Mouse (Mus musculus): ENCODE data around the gene Polr2e. TPM values are rescaled to one million over a fixed set of nuclear protein-coding genes. Genes with fewer than 3 reads are reported as not detected.
"Not testable (repeated sequence)": the region's sequence is repeated elsewhere in the genome, so short reads cannot be mapped to it uniquely, and the experiment has no call there.

The Polr2e gene
- total RNA-seq, 2 experiments from 2014 or later: 64.1 to 66.0 TPM

- intact Hi-C loops (cut with DNase I): loop anchor here (5.0 kb wide), 1 partner anchor 38 kb away; no protein-coding TSS in a partner anchor
- no peak for DNase-seq (ENCODE audit: extremely low spot score in 1 of 2, low spot score in 2 of 2)
These were observed 24.5 kb upstream of the Polr2e start for GRCm38 (mm10) chr10:80063877-80064650.

DNA sequence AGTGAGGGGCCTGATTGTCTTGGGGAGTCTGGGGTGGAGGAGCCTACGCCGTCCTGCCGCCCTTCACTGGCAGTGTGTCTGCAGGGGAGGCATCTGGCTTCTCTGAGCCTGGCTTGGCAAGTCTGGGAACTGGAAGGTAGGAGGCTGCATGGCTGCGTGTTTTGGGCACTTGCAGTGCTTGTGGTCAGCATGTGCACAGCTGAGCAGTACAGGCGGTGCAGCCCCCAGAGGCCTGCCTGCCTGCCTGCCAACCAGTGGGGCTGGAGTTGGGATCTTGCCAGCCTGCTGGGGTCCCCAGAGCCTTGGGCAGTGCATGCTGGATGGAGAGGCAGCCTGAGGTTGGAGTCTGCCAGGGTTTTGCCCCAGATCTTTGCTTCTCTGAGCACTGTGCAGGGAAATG is 23.5 kb upstream of the Polr2e start:
- DNase-seq (ENCODE audit: extremely low spot score in 1 of 2, low spot score in 2 of 2): peak in 1 of 2 experiments; percentile 69
- intact Hi-C loops (cut with DNase I): loop anchor here (5.0 kb wide), 1 partner anchor 39 kb away; no protein-coding TSS in a partner anchor

GRCm38 (mm10) chr10:80057683-80058326 is 18.2 kb upstream of the Polr2e start:
- intact Hi-C loops (cut with DNase I): no loop called here
- DNase-seq (ENCODE audit: extremely low spot score in 1 of 2, low spot score in 2 of 2): no peak

- DNase-seq (ENCODE audit: extremely low spot score in 1 of 2, low spot score in 2 of 2): no peak
- intact Hi-C loops (cut with DNase I): no loop called here
These were observed 17.5 kb upstream of the Polr2e start for GRCm38 (mm10) chr10:80056976-80057682.

DNA sequence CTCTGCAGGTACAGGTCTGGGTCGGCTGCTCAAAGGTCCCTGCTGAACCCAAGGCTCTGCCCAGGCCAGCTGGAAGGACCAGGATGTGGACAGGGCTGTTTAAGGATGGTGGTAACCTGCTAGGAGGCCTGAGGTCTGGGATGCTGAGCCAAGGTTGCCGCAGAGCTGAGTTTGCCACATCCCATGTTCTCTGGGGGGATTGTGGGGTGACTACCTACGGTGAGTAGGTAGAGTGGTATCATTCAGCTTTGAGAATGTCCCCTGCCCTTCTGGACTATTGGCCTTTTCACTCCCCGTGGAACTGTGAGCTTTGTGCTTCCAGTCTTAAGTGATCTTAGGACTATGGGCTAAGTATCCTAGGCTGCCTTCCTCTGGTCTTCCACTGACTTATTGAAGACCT is 16.9 kb upstream of the Polr2e start:
- DNase-seq (ENCODE audit: extremely low spot score in 1 of 2, low spot score in 2 of 2): no peak
- intact Hi-C loops (cut with DNase I): no loop called here

- DNase-seq (ENCODE audit: extremely low spot score in 1 of 2, low spot score in 2 of 2): no peak
- intact Hi-C loops (cut with DNase I): no loop called here
These were observed 16.3 kb upstream of the Polr2e start for GRCm38 (mm10) chr10:80055891-80056290.

DNA sequence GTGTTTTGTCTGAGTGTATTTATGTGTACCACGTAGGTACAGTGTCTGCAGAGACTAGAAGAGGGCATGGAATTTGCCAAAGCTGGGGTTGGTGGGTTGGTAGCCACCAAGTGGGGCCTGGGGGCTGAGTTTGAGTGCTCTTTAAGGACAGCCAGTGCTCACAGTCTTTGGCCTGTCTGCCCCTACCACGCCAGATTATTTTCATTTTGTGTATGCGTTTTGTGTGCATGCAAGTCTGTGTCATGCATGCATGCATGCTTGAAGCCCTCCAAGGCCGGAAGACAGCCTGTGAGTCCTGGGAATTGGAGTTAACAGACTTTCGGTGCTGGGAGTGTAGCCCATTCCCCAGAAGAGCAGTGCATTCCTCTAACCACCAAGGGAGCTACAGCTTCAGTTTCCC is 15.8 kb upstream of the Polr2e start:
- intact Hi-C loops (cut with DNase I): no loop called here
- DNase-seq (ENCODE audit: extremely low spot score in 1 of 2, low spot score in 2 of 2): no peak

GRCm38 (mm10) chr10:80054911-80055310 is 15.3 kb upstream of the Polr2e start:
- not testable (repeated sequence) for DNase-seq (ENCODE audit: extremely low spot score in 1 of 2, low spot score in 2 of 2)
- intact Hi-C loops (cut with DNase I): loop anchor here (5.0 kb wide), 1 partner anchor 62 kb away; the partner anchor contains the start of gene Stk11

GRCm38 (mm10) chr10:80053831-80054815 is 14.5 kb upstream of the Polr2e start:
- DNase-seq (ENCODE audit: extremely low spot score in 1 of 2, low spot score in 2 of 2): peak in 1 of 2 experiments; percentile 83
- intact Hi-C loops (cut with DNase I): loop anchor here (5.0 kb wide), 1 partner anchor 63 kb away; the partner anchor contains the start of gene Stk11

GRCm38 (mm10) chr10:80053259-80053780 is 13.7 kb upstream of the Polr2e start:
- intact Hi-C loops (cut with DNase I): loop anchor here (5.0 kb wide), 1 partner anchor 64 kb away; the partner anchor contains the start of gene Stk11
- DNase-seq (ENCODE audit: extremely low spot score in 1 of 2, low spot score in 2 of 2): peak; percentile 100

GRCm38 (mm10) chr10:80052374-80052764 is 12.8 kb upstream of the Polr2e start:
- no peak for DNase-seq (ENCODE audit: extremely low spot score in 1 of 2, low spot score in 2 of 2)
- intact Hi-C loops (cut with DNase I): loop anchor here (5.0 kb wide), 1 partner anchor 65 kb away; the partner anchor contains the start of gene Stk11

- DNase-seq (ENCODE audit: extremely low spot score in 1 of 2, low spot score in 2 of 2): peak in 1 of 2 experiments; percentile 79
- intact Hi-C loops (cut with DNase I): loop anchor here (5.0 kb wide), 1 partner anchor 66 kb away; the partner anchor contains the start of gene Stk11
These were observed 12.2 kb upstream of the Polr2e start for GRCm38 (mm10) chr10:80051618-80052373.

DNA sequence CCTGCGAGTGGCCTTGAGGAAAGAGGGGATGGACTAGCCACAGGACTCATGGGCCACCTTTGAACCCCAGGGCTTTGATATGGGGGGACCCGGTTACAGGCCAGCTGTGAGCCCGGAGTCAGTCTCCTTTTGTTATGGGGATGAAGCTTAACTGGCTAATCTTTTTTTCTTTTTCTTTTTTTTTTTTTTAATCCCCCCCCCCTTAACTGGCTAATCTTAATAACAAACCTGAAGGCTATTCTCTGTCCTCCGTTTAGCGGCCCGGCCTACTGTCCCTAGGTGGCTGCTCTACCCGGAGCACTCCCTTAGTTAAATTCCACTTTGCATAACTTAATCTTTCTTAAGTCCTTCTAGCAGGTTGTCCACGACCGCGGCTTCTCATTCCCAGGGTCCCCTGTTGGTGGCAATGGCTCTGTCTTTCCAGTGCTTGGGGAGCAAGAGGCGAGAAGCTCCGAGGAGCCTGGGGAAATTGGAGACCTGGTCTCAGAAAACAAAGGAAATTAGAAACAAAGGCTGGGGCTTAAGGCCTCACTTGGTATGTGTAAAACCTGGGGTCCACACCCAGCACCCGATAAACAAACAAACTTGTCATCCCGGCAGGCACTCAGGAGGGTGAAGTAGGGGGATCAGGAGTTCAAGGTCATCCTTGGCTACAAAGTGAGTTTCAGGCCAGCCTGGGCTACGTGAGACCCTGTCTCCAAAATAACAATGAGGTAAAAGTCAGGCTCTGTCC is 11.5 kb upstream of the Polr2e start:
- no peak for DNase-seq (ENCODE audit: extremely low spot score in 1 of 2, low spot score in 2 of 2)
- intact Hi-C loops (cut with DNase I): loop anchor here (5.0 kb wide), 1 partner anchor 66 kb away; the partner anchor contains the start of gene Stk11

DNA sequence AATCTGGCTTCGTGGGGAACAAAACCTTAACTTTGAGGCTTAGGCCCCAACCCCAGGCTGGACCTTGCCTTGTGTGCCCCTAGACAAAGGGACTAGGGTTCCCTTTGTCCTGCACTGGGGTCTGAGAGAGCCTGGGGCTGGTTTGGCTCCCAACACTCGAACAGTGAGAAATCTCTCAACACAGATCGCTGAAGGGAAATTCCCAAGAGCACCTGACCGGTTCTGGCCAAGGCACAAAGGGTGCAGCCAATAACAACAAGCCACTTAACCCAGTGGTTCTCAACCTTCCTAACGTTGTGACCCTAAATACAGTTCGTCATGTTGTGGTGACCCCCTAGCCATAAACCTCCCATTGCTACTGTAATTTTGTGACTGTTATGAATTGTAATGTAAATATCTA is 10.6 kb upstream of the Polr2e start:
- intact Hi-C loops (cut with DNase I): loop anchor here (5.0 kb wide), 1 partner anchor 67 kb away; the partner anchor contains the start of gene Stk11

GRCm38 (mm10) chr10:80048834-80049233 is 9.2 kb upstream of the Polr2e start:
- intact Hi-C loops (cut with DNase I): no loop called here
- DNase-seq (ENCODE audit: extremely low spot score in 1 of 2, low spot score in 2 of 2): no peak

More for the DNA sequence above, 10.6 kb upstream of the Polr2e start:
- DNase-seq (ENCODE audit: extremely low spot score in 1 of 2, low spot score in 2 of 2): no peak

GRCm38 (mm10) chr10:80048396-80048795 is 8.8 kb upstream of the Polr2e start:
- DNase-seq (ENCODE audit: extremely low spot score in 1 of 2, low spot score in 2 of 2): no peak
- intact Hi-C loops (cut with DNase I): no loop called here

Measured in left cerebral cortex, postnatal 10 days (tissue).